Mouse (Mus musculus) neutrophil, adult 5-6 weeks (primary cell): ENCODE data around the gene Wdr3. TPM values are rescaled to one million over a fixed set of nuclear protein-coding genes. Genes with fewer than 3 reads are reported as not detected.

Experiments
- total RNA-seq: library from RNA; stranded (forward); fragments of 200-1000 nt; gene quantifications from 2 replicates; pipeline ENCODE4 v1.2.3, GENCODE M21; 2017

The Wdr3 gene
- total RNA-seq, 1 experiment from 2014 or later: 97.2 TPM

Other genes with a start within 250 kb of the Wdr3 start
- gene Gdap2, start within 50 bp of the Wdr3 start, total RNA-seq: 52.6 and 52.8 TPM in 2 replicates